Mouse (Mus musculus): Measurements from ENCODE around the gene Ifitm10.

DNA sequence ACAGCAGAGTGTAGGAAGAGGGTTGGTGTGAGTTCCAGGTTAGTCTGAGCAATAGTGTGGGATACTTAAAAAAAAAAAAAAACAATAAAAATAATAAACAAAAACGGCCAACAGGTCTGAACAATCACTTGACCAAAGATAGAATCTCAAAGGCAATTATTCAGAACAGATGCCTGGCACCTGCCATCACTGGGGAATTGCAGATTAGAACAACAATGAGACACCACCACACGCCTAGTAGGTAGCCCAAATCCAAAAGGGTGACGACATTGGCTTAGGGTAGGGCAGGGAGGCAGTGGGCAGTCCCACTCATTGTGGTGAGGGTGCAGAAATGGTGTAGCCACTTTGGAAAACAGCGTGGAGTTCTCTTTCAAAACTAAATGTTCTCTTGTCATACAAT lies 18.1 kb upstream of the Ifitm10 start:
- TF ChIP-seq GATA1 (IDR thresholded peaks at IDR 0.05; ENCODE audit: borderline replicate concordance, low read length) = no peak
- TF ChIP-seq FLI1 (IDR thresholded peaks at IDR 0.05; ENCODE audit: low read length) = no peak
